Mouse (Mus musculus) adrenal gland, postnatal 36 days (tissue): Measurements from ENCODE around the gene Grip1. TPM values are rescaled to one million over a fixed set of nuclear protein-coding genes. Genes with fewer than 3 reads are reported as not detected.

Experiments
- DNase-seq, 2 experiments: peaks; one replicate each; pipeline ENCODE4 v3.0.0; 2021; ENCODE audit warnings: mixed read lengths in 1 of 2
- long read RNA-seq, 2 experiments: library from polyadenylated mRNA; stranded (forward); transcript quantifications; one replicate each; pipeline ENCODE4 v2.0.0; 2021; ENCODE audit warnings: borderline sequencing depth in 2 of 2
- total RNA-seq, 2 experiments: library from RNA; stranded (reverse); gene quantifications; 2 replicates each; pipeline ENCODE4 v1.2.3; 2021

Grip1 gene
- total RNA-seq = under 1 TPM; 0.53 to 0.79 TPM
- long read RNA-seq, experiment 1 = 0 reads
- long read RNA-seq, experiment 2 = 0 reads

- DNase-seq = peak; percentile 29 to 30
Observed at GRCm38 (mm10) chr10:119453431-119454105, at the start of gene Grip1. Gene Grip1 (plus strand): TSS chr10:119453830.

- no peak for DNase-seq
Observed at GRCm38 (mm10) chr10:119405103-119405502, 48.5 kb upstream of the Grip1 start.

DNA sequence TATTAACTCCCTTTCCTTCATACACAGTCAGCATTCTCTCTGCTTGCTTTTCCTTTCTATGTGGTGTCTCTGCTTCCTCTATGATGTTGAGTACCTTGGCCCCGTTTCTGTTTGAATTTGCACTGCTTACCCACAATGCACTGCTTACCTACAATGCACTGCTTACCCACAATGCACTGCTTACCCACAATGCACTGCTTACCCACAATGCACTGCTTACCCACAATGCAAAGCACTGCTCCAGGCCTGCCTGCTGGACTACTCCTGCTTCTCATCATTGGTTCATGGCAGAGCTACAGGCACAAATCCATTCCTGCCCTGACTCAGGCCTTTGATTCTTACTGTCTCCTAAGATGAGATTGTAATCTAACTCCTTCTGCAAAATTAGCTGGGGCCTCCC, 48.0 kb upstream of the Grip1 start:
- DNase-seq = no peak

- DNase-seq = no peak
Observed at GRCm38 (mm10) chr10:119408327-119408726, 45.3 kb upstream of the Grip1 start.

- no peak for DNase-seq
Observed at GRCm38 (mm10) chr10:119413238-119413637, 40.4 kb upstream of the Grip1 start.

- DNase-seq = no peak
Observed at GRCm38 (mm10) chr10:119415106-119415505, 38.5 kb upstream of the Grip1 start.

- no peak for DNase-seq
Observed at GRCm38 (mm10) chr10:119421418-119421817, 32.2 kb upstream of the Grip1 start.

DNA sequence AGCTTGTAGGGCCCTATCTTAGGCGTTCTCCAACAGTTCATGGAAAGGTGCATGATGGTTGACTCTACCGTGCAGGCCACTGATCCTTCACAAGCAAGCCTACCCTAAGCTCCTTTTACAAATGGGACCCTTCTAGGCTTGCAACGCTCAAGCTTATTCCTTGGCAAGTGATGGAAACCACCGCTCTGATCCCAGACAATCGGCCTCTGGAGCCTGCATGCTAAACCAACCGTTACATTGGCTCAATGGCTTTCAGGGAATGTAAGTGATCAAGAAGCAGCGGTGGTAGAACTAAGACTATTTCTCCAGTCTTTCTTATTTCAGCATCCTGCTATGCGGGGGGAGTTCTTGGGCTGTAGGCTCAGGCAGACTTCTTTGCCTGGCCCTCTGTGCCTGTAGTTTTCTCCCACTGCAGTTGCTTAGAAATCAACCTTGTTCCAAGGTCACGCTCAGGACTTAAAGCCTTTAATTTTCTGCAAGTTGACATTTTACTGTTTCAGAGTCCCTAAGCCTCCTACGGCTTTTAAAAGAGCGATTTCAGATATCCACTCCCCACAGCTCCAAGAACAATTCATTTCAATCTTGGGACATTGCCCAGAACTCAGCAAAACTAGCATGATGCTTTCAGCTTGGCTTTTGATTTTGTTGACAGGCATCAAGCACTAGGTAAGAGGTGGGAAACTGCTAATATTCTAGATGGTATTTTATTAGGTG, 29.7 kb upstream of the Grip1 start:
- DNase-seq = peak; percentile 5 to 12

DNA sequence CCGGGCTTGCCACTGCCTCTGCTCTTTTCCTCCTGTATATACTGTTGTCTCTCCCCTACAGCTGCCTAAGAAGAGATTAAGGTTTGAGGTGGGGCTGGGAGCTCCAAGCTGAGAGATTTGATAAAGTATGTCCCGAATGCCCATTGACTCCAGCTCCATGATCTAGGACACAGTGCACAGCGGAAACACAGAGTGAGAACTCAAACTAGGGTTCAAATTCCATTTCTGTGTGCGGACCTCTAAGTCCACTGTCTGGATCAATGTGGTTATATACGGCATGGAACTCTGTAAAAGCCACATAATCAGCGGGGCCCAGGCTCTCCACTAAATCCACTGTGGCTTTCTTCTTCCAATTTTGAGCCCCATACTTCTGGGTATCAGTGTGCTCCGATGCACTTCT, 26.0 kb upstream of the Grip1 start:
- no peak for DNase-seq

DNA sequence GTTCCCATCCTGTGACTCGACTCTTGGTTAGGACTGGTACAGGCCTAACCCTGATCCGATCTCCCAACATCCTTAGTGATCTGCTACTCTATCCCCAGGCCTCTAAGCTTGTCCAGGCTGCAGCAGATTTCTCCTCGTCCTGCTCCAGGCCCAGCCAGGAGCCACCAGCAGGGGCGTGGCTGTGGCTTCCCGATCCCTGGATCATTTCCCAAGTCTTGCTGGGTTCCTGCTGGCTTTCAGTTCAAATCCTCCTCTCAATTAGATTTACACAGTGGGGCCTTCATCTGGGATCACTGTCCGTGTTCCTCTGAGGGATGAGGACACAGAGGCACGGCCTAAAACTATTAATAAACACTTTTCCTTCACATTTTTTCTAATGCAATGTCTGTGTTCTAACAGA, 25.5 kb upstream of the Grip1 start:
- DNase-seq = no peak

DNA sequence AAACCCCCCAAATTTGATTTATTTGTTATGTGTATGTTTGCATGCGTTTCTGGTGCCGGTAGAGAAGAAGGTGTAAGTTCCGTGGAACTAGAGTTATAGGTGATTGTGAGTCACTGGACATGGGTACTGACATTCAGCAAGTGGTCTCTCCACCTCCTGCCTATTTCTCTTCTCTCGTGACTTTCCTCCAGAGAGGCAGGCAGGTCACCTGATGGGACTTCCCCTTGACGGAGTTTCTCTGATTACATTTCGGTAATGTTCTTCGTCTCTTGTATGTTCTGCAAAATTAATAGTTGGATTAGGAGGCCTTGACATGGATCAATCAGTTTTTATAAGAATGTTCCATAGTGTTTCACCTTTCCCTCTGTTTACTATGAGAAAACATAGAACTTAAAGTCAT, 23.4 kb upstream of the Grip1 start:
- no peak for DNase-seq

- DNase-seq = no peak
Observed at GRCm38 (mm10) chr10:119431801-119432200, 21.8 kb upstream of the Grip1 start.

DNA sequence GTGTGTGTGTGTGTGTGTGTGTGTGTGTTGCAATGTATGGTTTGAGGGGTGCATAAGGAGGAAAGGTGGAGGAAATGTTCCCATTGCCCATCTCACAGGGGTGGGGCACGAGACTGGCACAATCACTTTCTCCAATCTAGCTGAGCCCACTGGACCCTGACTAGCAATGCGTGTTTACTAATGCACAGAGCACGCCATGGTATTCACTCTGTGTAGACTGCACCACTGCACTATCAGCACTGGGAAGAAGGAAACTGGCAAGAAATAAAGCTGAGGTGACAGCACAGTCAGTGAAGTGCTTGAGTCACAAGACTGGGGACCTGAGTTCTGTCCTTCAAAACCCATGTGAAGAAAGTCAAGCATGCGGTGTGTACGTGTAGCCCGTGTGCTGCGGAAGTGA, 17.8 kb upstream of the Grip1 start:
- no peak for DNase-seq

GRCm38 (mm10) chr10:119437319-119437718, 16.3 kb upstream of the Grip1 start:
- DNase-seq = no peak

GRCm38 (mm10) chr10:119441743-119442142, 11.9 kb upstream of the Grip1 start:
- no peak for DNase-seq

- DNase-seq = no peak
Observed at GRCm38 (mm10) chr10:119447392-119447914, 6.2 kb upstream of the Grip1 start.

GRCm38 (mm10) chr10:119447930-119448329, 5.7 kb upstream of the Grip1 start:
- no peak for DNase-seq

GRCm38 (mm10) chr10:119452698-119453097, 932 bp upstream of the Grip1 start:
- DNase-seq = no peak

- peak; percentile 26 to 46 for DNase-seq
Observed at GRCm38 (mm10) chr10:119454106-119454667, 557 bp downstream of the Grip1 start.

- DNase-seq = peak; percentile 8 to 14
Observed at GRCm38 (mm10) chr10:119454668-119455542, 1.3 kb downstream of the Grip1 start.

GRCm38 (mm10) chr10:119455543-119455940, 1.9 kb downstream of the Grip1 start:
- DNase-seq = no peak

DNA sequence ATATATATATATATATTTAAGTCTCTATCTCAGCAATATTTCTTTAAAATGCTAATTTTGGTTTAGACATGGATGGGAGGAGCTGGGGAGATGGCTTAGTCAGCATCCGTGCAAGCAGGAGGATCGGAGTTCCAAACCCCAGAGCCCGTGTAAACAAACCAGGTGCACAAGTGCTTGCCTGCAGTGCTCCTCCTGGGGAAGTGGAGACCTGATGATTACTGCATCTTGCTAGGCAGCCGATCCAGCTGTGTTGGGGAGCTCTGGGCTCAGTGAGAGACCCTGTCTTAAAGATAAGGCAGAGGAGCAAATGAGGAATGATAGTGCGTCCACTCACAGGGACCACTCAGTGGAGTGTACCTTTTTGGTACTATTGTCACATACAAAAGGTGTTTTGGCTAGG, 3.5 kb downstream of the Grip1 start:
- DNase-seq = no peak
